Mouse (Mus musculus) liver, embryonic 14.5 days (tissue): ENCODE measurements around the gene Atox1.

Experiments
- CTCF ChIP-seq: IDR thresholded peaks from 2 replicates; pipeline ENCODE4 v1.5.1; 2016; ENCODE audit warnings: antibody characterized with exemption, low read depth, control low read depth
- EP300 ChIP-seq: IDR thresholded peaks from 2 replicates; pipeline ENCODE4 v1.6.1; 2016; ENCODE audit warnings: antibody characterized with exemption, low read depth

DNA sequence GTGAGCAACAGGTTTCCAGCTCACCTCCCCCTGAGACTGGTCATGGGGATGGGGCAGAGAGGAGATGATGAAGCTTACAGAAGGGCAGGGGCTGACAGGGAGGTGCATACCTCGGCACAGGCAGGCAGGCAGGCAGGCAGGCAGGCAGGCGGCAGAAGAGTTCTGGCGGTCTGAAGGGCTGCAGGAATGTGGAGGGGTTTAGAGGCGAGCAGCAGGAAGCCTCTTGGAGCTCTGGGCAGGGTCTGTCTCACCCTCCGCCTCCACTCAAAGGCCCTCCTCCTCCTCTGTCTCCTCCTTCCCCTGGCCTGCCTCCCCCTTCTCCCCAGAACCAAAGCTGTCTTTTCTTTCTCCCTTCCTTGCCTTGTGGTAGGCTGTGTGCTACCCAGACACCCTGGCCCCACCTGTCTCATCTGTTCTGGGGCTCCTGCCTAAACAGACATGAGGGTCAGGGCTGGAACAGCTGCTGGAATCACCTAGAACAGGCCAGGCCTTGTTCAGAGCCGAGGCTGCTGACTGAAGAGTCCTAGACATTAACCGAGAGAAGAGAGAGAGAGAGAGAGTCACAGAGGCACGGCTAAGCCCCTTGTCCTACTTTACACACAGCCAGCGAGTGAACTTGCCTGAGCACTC is 41.2 kb downstream of the Atox1 start:
- TF ChIP-seq CTCF (no peak), EP300 (no peak)
